Mouse (Mus musculus): ENCODE measurements around the gene Prokr2.
"Not testable (repeated sequence)": the region's sequence is repeated elsewhere in the genome, so short reads cannot be mapped to it uniquely, and the experiment has no call there.

Gene Prokr2

GRCm38 (mm10) chr2:132343846-132344245 lies 41.4 kb downstream of the Prokr2 start:
- in situ Hi-C loops (cut with MseI, MboI): no loop called here

GRCm38 (mm10) chr2:132341293-132341692 lies 44.0 kb downstream of the Prokr2 start:
- in situ Hi-C loops (cut with MseI, MboI): no loop called here

GRCm38 (mm10) chr2:132340350-132340749 lies 44.9 kb downstream of the Prokr2 start:
- in situ Hi-C loops (cut with MseI, MboI): no loop called here

GRCm38 (mm10) chr2:132337202-132337601 lies 48.0 kb downstream of the Prokr2 start:
- in situ Hi-C loops (cut with MseI, MboI): no loop called here

GRCm38 (mm10) chr2:132323541-132323940 lies 61.7 kb downstream of the Prokr2 start:
- in situ Hi-C loops (cut with MseI, MboI): loop anchor here (5.0 kb wide), 2 partner anchors 164 to 169 kb away; no protein-coding TSS in a partner anchor

- in situ Hi-C loops (cut with MseI, MboI): loop anchor here (5.0 kb wide), 2 partner anchors 167 to 172 kb away; no protein-coding TSS in a partner anchor
Observed at GRCm38 (mm10) chr2:132320516-132320915, 64.7 kb downstream of the Prokr2 start.

- in situ Hi-C loops (cut with MseI, MboI): no loop called here
Observed at GRCm38 (mm10) chr2:132317178-132317577, 68.1 kb downstream of the Prokr2 start.

GRCm38 (mm10) chr2:132316041-132316808 lies 69.0 kb downstream of the Prokr2 start:
- in situ Hi-C loops (cut with MseI, MboI): no loop called here

GRCm38 (mm10) chr2:132314057-132314456 lies 71.2 kb downstream of the Prokr2 start:
- in situ Hi-C loops (cut with MseI, MboI): not testable (repeated sequence)

- in situ Hi-C loops (cut with MseI, MboI): no loop called here
Observed at GRCm38 (mm10) chr2:132313568-132313967, 71.7 kb downstream of the Prokr2 start.

- in situ Hi-C loops (cut with MseI, MboI): no loop called here
Observed at GRCm38 (mm10) chr2:132312616-132313015, 72.6 kb downstream of the Prokr2 start.

- in situ Hi-C loops (cut with MseI, MboI): no loop called here
Observed at GRCm38 (mm10) chr2:132309398-132309930, 75.8 kb downstream of the Prokr2 start.

- in situ Hi-C loops (cut with MseI, MboI): no loop called here
Observed at GRCm38 (mm10) chr2:132308829-132309228, 76.4 kb downstream of the Prokr2 start.

GRCm38 (mm10) chr2:132307213-132307843 lies 77.9 kb downstream of the Prokr2 start:
- in situ Hi-C loops (cut with MseI, MboI): no loop called here

- in situ Hi-C loops (cut with MseI, MboI): no loop called here
Observed at GRCm38 (mm10) chr2:132305988-132306387, 79.3 kb downstream of the Prokr2 start.

GRCm38 (mm10) chr2:132305165-132305564 lies 80.1 kb downstream of the Prokr2 start:
- in situ Hi-C loops (cut with MseI, MboI): no loop called here

GRCm38 (mm10) chr2:132301436-132301835 lies 83.8 kb downstream of the Prokr2 start:
- in situ Hi-C loops (cut with MseI, MboI): no loop called here

GRCm38 (mm10) chr2:132298250-132298649 lies 87.0 kb downstream of the Prokr2 start:
- in situ Hi-C loops (cut with MseI, MboI): no loop called here

- in situ Hi-C loops (cut with MseI, MboI): no loop called here
Observed at GRCm38 (mm10) chr2:132293694-132294450, 91.4 kb downstream of the Prokr2 start.

- in situ Hi-C loops (cut with MseI, MboI): no loop called here
Observed at GRCm38 (mm10) chr2:132292083-132292482, 93.2 kb downstream of the Prokr2 start.

- in situ Hi-C loops (cut with MseI, MboI): no loop called here
Observed at GRCm38 (mm10) chr2:132291265-132291664, 94.0 kb downstream of the Prokr2 start.

- in situ Hi-C loops (cut with MseI, MboI): no loop called here
Observed at GRCm38 (mm10) chr2:132290808-132291207, 94.4 kb downstream of the Prokr2 start.
